Mouse (Mus musculus) adrenal gland, postnatal 14 days (tissue): ENCODE results near the gene Itga9. TPM values are rescaled to one million over a fixed set of nuclear protein-coding genes. Genes with fewer than 3 reads are reported as not detected.
A peak's percentile ranks its signal among the peaks of the same experiment; 100 is the strongest.

ENCODE experiments used
- DNase-seq: peaks from one replicate; pipeline ENCODE4 v3.0.0; 2021; ENCODE audit warnings: mixed read lengths
- total RNA-seq: library from RNA; stranded (reverse); gene quantifications from 2 replicates; pipeline ENCODE4 v1.2.3, GENCODE M21; 2021

Gene Itga9
- total RNA-seq, 1 experiment from 2014 or later, result 44.2 TPM

GRCm38 (mm10) chr9:118774676-118775075 is 168.2 kb downstream of the Itga9 start:
- no peak for DNase-seq

GRCm38 (mm10) chr9:118776880-118777438 is 170.5 kb downstream of the Itga9 start:
- no peak for DNase-seq

DNA sequence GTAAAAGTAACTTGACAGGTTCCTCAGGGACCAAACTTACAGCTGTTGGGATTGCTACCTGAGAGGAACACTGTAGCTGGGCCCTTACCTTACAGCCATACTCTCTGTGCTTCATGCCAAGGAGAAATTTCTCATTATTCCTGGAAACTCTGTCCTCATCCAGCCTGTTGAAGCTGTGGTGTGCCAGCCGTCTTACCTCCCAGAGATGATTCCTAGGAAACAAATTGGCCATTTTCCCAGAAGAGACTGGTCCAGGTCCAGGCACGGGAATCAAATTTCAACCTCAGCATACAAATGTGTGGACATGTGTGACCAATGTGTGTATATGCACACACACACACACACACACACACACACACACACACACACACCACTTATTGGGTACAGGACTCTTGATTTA is 172.1 kb downstream of the Itga9 start:
- DNase-seq, result no peak

GRCm38 (mm10) chr9:118784621-118785020 is 178.1 kb downstream of the Itga9 start:
- DNase-seq, result no peak

DNA sequence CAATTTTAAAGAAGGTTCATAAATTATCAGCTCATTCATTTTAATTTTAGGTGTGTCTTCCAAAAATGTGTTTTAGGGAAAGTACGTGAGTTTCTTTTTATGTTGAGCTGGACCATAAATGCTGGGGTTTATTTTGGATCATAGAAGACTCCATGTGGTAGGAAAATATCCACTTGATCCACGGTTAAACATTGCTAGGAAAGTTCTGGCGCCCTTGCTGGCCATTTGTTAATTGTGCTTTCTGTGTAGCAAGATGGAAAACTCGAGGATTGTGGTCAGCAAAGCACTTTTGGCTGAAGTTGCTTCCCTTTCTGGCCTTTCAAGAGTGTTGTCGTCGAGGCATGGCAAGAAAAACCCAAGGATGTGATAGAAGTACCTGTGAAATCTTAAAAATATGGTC is 179.3 kb downstream of the Itga9 start:
- DNase-seq, result no peak

GRCm38 (mm10) chr9:118788869-118789281 is 182.4 kb downstream of the Itga9 start:
- DNase-seq, result no peak

- DNase-seq, result no peak
Measured at GRCm38 (mm10) chr9:118791231-118791630, 184.7 kb downstream of the Itga9 start.

GRCm38 (mm10) chr9:118793151-118793785 is 186.8 kb downstream of the Itga9 start:
- DNase-seq, result no peak

- DNase-seq, result no peak
Measured at GRCm38 (mm10) chr9:118794668-118795067, 188.2 kb downstream of the Itga9 start.

DNA sequence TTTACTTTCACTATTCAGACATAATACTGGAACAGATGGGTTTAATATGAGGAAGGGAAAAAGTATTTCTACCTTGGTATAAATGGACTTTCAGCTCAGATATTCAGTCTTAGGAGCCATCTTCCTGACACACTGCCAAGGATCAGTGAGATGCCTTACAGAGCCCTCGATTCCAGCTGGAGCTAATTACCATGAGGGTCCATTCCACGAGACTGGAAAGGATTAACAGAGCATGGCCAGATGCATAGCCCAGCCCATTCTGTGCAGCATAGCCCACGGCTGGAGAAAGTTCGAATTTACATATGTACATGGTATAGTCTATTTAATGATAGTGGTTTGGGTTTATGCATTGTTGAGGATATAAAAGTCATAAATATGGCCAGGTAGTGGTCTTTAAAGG is 188.8 kb downstream of the Itga9 start:
- no peak for DNase-seq

- no peak for DNase-seq
Measured at GRCm38 (mm10) chr9:118799105-118799504, 192.6 kb downstream of the Itga9 start.

DNA sequence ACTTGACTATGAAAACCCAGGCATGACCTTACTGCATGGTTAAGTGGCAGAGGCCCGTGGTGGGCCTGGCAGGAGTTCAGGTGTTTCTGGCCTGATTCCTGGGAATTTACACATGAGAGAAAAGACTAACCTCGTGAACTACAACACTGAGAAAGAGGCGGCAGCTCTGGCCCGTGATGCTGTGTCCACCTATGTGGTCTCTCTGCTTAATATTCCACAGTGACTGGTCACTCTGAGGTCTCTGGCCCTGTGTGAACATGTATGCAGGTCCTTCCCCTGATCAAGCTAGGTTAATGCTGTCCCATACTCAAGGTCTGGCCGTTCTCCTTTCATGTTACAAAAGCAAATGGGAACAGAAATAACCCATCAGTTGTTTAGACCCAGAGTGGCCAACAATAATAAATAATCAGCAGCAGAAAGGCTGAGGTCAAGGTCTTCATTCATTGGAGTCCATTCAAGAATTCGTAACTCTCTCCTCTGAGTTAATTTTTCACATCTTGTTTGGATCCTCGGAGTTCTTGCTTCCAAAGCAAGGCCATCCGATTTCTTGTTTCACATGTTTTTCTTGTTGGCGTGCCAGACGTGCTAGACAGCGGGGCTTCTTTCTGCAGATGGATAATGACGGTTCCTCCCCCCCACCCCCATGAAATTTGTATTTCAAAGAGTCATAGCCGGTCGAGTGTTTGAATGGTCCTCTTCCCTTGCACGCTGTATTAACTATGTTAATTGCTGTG is 194.9 kb downstream of the Itga9 start:
- DNase-seq, result peak; percentile 57

DNA sequence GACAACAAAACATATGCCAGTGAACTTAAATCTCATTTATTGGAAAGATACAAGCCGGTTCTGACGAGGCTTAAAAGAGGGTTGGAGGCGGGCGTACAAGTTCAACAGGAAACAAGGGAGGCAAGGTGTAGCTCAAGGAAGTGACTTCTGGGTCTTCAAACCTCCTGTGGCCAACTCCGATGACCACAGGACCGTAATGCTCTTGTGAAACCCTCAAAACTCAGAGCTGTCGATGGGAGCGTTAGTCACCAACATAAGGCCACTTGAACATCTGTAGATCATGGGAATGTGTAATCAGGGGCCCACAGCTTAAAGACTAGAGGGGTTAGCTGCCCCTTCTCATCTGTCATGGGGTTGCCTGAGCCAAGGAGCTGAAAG is 195.4 kb downstream of the Itga9 start:
- DNase-seq, result no peak

- peak; percentile 42 for DNase-seq
Measured at GRCm38 (mm10) chr9:118802380-118802779, 195.9 kb downstream of the Itga9 start.

- DNase-seq, result no peak
Measured at GRCm38 (mm10) chr9:118805740-118806139, 199.2 kb downstream of the Itga9 start.

- no peak for DNase-seq
Measured at GRCm38 (mm10) chr9:118807669-118808068, 201.2 kb downstream of the Itga9 start.

DNA sequence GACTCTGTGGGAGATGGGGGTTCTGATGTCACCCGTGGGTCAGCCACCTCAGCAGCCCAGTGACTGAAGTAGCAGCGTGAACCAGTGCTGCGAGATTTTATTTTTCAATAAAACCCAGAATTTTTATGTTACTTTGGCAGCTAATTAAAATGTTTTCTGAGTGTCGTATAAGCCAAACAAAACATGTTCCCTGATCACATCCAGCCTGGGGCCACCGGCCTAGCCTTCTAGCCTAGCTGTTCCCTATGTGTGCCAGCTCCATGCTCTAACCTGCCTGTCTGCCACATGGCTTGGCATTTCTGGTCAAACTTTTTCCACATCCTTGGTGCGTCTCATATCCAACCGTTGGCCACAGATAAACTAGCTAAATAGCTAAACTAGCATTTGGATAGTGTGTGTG is 205.7 kb downstream of the Itga9 start:
- no peak for DNase-seq

DNA sequence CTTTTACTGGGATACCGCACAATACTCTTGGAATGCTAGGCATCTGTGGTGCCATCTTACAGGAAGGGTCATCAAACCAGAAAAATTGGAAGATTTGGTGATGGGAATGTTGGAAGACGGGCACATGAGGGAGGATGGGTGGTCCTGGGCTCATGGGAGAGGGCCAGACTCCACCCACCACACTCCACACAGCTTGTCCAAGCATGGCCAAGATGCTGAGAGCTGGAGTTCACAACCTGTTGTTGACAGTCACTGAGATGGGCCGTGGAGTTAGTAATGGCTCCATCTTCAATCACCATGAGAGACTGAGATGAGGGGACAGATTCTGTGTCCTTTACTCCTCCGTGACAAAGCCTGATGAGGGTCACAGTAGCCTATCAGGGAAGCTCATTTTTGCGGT is 207.0 kb downstream of the Itga9 start:
- DNase-seq, result no peak

GRCm38 (mm10) chr9:118814056-118814455 is 207.6 kb downstream of the Itga9 start:
- DNase-seq, result peak; percentile 27

- peak; percentile 42 for DNase-seq
Measured at GRCm38 (mm10) chr9:118814461-118814860, 208.0 kb downstream of the Itga9 start.

DNA sequence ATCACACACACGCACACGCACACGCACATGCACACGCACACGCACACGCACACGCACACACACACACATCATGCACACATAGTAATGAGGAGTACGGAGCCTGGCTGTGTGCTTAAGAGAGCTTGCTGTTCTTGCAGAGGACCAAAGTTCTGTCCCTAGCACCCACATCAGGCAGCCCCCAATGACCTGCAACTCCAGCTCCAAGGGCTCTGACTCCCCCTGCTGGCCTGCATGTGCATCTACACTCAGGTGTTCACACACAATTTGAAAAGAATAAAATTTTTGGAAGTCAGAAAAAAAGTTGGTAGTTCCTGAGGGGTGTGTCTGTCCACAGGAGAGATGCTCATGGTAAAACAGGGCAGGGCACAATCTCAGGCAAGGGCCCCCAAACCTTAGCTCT is 209.1 kb downstream of the Itga9 start:
- DNase-seq, result peak; percentile 37

- no peak for DNase-seq
Measured at GRCm38 (mm10) chr9:118818508-118818907, 212.0 kb downstream of the Itga9 start.
